Mouse (Mus musculus) liver, postnatal 0 days (tissue): ENCODE measurements around the gene Marcks.

Source experiments
- CTCF ChIP-seq: sonication (generic); IDR thresholded peaks from 2 replicates; pipeline ENCODE4 v1.5.1; 2016; ENCODE audit warnings: antibody characterized with exemption, low read depth
- EP300 ChIP-seq: IDR thresholded peaks from 2 replicates; pipeline ENCODE4 v1.6.1; 2016; ENCODE audit warnings: antibody characterized with exemption, low read depth, mild to moderate bottlenecking

GRCm38 (mm10) chr10:37135951-37136751 is 2.6 kb downstream of the Marcks start:
- TF ChIP-seq CTCF = no peak
- no peak for TF ChIP-seq EP300
